Mouse (Mus musculus): ENCODE measurements around the gene Zfand4.

GRCm38 (mm10) chr6:116358056-116358455 is 94.0 kb downstream of the Zfand4 start:
- TF ChIP-seq CTCF (IDR thresholded peaks at IDR 0.05; ENCODE audit: low read depth, low read length) (no peak), POLR2A (IDR thresholded peaks at IDR 0.05; ENCODE audit: borderline replicate concordance, low read depth, low read length) (no peak)

All from bone marrow macrophage, adult 2 months (primary cell).